Mouse (Mus musculus) embryo, embryonic 10.5 days (tissue): ENCODE measurements around the gene Nrcam.

ENCODE experiments used
- DNase-seq: peaks from one replicate; pipeline ENCODE4 v3.0.0-alpha.2; 2015; ENCODE audit warnings: low spot score

Nrcam gene

GRCm38 (mm10) chr12:44617488-44617887 is 288.8 kb downstream of the Nrcam start:
- no peak for DNase-seq

GRCm38 (mm10) chr12:44639341-44639921 is 310.7 kb downstream of the Nrcam start:
- DNase-seq, result peak; percentile 5

GRCm38 (mm10) chr12:44640579-44640978 is 311.9 kb downstream of the Nrcam start:
- DNase-seq, result no peak
